Mouse (Mus musculus) limb, embryonic 13.5 days (tissue): ENCODE measurements around the gene Pitx2. TPM values are rescaled to one million over a fixed set of nuclear protein-coding genes. Genes with fewer than 3 reads are reported as not detected.

ENCODE experiments used
- ATAC-seq: fragments of 200-750 bp; cut with Nextera tagmentation; 2 replicates; pipeline ENCODE4 v1.8.0; 2017; ENCODE audit warnings: low read depth, moderate number of reproducible peaks, moderate TSS enrichment; ENCODE audit not compliant: low FRiP score
- H3K27ac ChIP-seq: fragments of 300-500 bp; sonication (generic); 2 replicates; pipeline ENCODE4 v1.5.1; 2015; ENCODE audit warnings: inconsistent platforms, mild to moderate bottlenecking, moderate library complexity
- H3K27me3 ChIP-seq: fragments of 300-500 bp; sonication (generic); 2 replicates; pipeline ENCODE4 v1.6.1; 2015; ENCODE audit warnings: mild to moderate bottlenecking, inconsistent platforms
- H3K36me3 ChIP-seq: fragments of 300-500 bp; sonication (generic); 2 replicates; pipeline ENCODE4 v1.6.1; 2015; ENCODE audit warnings: inconsistent platforms, mild to moderate bottlenecking, moderate library complexity
- H3K4me1 ChIP-seq: fragments of 300-500 bp; sonication (generic); 2 replicates; pipeline ENCODE4 v1.6.1; 2015; ENCODE audit warnings: inconsistent platforms
- H3K4me2 ChIP-seq: fragments of 300-500 bp; sonication (generic); replicated peaks from 2 replicates; pipeline ENCODE4 v1.6.1; 2015; ENCODE audit warnings: inconsistent platforms, mild to moderate bottlenecking, moderate library complexity
- H3K4me3 ChIP-seq: fragments of 300-500 bp; sonication (generic); 2 replicates; pipeline ENCODE4 v1.5.1; 2015; ENCODE audit warnings: moderate library complexity, mild to moderate bottlenecking, inconsistent platforms
- H3K9ac ChIP-seq: fragments of 300-500 bp; sonication (generic); 2 replicates; pipeline ENCODE4 v1.6.1; 2015; ENCODE audit warnings: mild to moderate bottlenecking, inconsistent platforms
- H3K9me3 ChIP-seq: fragments of 300-500 bp; sonication (generic); 2 replicates; pipeline ENCODE4 v1.6.1; 2016; ENCODE audit warnings: inconsistent platforms
- WGBS: fragments of 180-500 bp; shearing (Covaris S2); methylation state at CpG from one replicate; pipeline ENCODE4 v1.1.7; 2015; 5-methylcytosine and 5-hydroxymethylcytosine counted together
- polyA plus RNA-seq: library from polyadenylated mRNA; unstranded; fragments of >200 nt; fragmentation: Nextera tagmentation; extraction: Ambion mirVana; gene quantifications from 2 replicates; pipeline ENCODE4 v1.2.1, GENCODE M21; 2015

Gene Pitx2
- polyA plus RNA-seq, 1 experiment from 2014 or later: 21.2 TPM

- Histone ChIP-seq H3K4me3 (no peak overlapping the region), H3K27ac (no peak overlapping the region), H3K9ac (no peak overlapping the region), H3K9me3 (no peaks in the 10 kb centered on the region), H3K4me1 (no peaks in the 10 kb centered on the region), H3K4me2 (no peak overlapping the region), H3K27me3 (no peaks in the 10 kb centered on the region), H3K36me3 (no peaks in the 10 kb centered on the region)
- ATAC-seq: no peak
- WGBS: 85% methylated on average over 9 of the region's 9 CpGs
Observed at GRCm38 (mm10) chr3:129250997-129251396, 51.3 kb downstream of the Pitx2 start.

GRCm38 (mm10) chr3:129254246-129254645, 54.6 kb downstream of the Pitx2 start:
- 50% methylated on average over 10 of the region's 10 CpGs for WGBS
- Histone ChIP-seq H3K9me3 (no peaks in the 10 kb centered on the region), H3K27me3 (0 out of 2 replicates have a peak, but pooled peaks cover 3% of the 10 kb centered on the region), H3K4me3 (no peak overlapping the region), H3K4me1 (no peaks in the 10 kb centered on the region), H3K9ac (no peak overlapping the region), H3K4me2 (no peak overlapping the region), H3K27ac (no peak overlapping the region), H3K36me3 (no peaks in the 10 kb centered on the region)
- no peak for ATAC-seq

- Histone ChIP-seq H3K9me3 (no peaks in the 10 kb centered on the region), H3K4me1 (no peaks in the 10 kb centered on the region), H3K4me2 (peak overlapping the region; percentile 53), H3K27ac (no peak overlapping the region), H3K27me3 (0 out of 2 replicates have a peak, but pooled peaks cover 3% of the 10 kb centered on the region), H3K4me3 (peak overlapping the region; percentile 32), H3K9ac (no peak overlapping the region), H3K36me3 (no peaks in the 10 kb centered on the region)
- no peak for ATAC-seq
- WGBS: 47% methylated on average over 19 of the region's 19 CpGs
Observed at GRCm38 (mm10) chr3:129256283-129256682, 56.6 kb downstream of the Pitx2 start.

GRCm38 (mm10) chr3:129256766-129257165, 57.1 kb downstream of the Pitx2 start:
- no peaks in the 10 kb centered on the region for H3K36me3 ChIP-seq
- no peaks in the 10 kb centered on the region for H3K9me3 ChIP-seq

GRCm38 (mm10) chr3:129258497-129258896, 58.8 kb downstream of the Pitx2 start:
- no peaks in the 10 kb centered on the region for H3K9me3 ChIP-seq
- H3K4me3 ChIP-seq: no peak overlapping the region
- H3K27ac ChIP-seq: no peak overlapping the region
- H3K4me1 ChIP-seq: no peaks in the 10 kb centered on the region
- ATAC-seq: no peak
- H3K4me2 ChIP-seq: no peak overlapping the region
- WGBS: 79% methylated on average over 5 of the region's 5 CpGs
- H3K9ac ChIP-seq: no peak overlapping the region
- 0 out of 2 replicates have a peak, but pooled peaks cover 3% of the 10 kb centered on the region for H3K27me3 ChIP-seq
- no peaks in the 10 kb centered on the region for H3K36me3 ChIP-seq

More at GRCm38 (mm10) chr3:129256766-129257165, 57.1 kb downstream of the Pitx2 start:
- Histone ChIP-seq H3K4me1 (no peaks in the 10 kb centered on the region), H3K4me3 (peak overlapping the region; percentile 32), H3K9ac (no peak overlapping the region), H3K27ac (no peak overlapping the region), H3K27me3 (0 out of 2 replicates have a peak, but pooled peaks cover 3% of the 10 kb centered on the region), H3K4me2 (peak overlapping the region; percentile 53)
- no peak for ATAC-seq
- WGBS: 66% methylated on average over 8 of the region's 8 CpGs

Other genes with a start within 250 kb of the Pitx2 start
- 2.3 and 2.7 TPM in 2 replicates for gene Enpep, start 132.8 kb downstream of the Pitx2 start, polyA plus RNA-seq